Mouse (Mus musculus) brain, adult 10 weeks (tissue): ENCODE measurements around the gene Dus2. TPM values are rescaled to one million over a fixed set of nuclear protein-coding genes. Genes with fewer than 3 reads are reported as not detected.

Experiments used
- polyA plus RNA-seq: library from polyadenylated mRNA; stranded (reverse); fragments of 350-450 nt; fragmentation: Illumina TruSeq; extraction: RNeasy Lipid Tissue Mini Kit (QIAGEN cat#74804); gene quantifications from one replicate; pipeline ENCODE4 v1.2.3, GENCODE M21; 2015; ENCODE audit warnings: low read depth, low replicate concordance

The Dus2 gene
- 21.1 TPM for polyA plus RNA-seq

DNA sequence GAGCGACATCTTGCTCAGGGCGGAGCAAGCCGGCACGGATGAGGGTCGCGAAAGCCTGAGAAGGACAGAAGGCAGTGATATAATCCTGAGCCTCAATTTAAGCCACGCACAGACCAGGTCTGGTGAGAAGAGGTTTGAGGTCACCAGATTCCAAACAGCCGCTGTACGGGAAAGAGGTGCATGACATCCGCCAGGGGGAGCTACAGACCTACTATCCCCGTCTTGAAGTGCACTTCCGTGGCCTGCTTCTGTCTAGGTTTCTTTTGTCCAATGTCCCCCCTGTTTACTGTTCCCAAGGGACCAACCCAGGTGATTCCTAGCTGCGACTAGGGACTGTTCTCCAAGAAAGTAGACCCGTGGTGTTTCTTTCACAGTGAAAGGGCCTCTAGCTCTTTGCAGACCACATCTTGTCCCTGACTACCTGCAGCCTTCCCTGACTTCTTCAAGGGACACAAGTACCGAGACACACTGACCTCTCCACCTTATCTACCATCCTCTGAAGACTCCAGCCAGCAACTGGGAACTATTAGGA is at the start of gene Dus2:
TSS of gene Dus2 (plus strand) at position 482 of the 532 bp plus-strand sequence.

GRCm38 (mm10) chr8:105943321-105943739 is 47.8 kb upstream of the Dus2 start, which contains the start of gene Lcat:
TSS of gene Lcat (minus strand) at chr8:105943382.

DNA sequence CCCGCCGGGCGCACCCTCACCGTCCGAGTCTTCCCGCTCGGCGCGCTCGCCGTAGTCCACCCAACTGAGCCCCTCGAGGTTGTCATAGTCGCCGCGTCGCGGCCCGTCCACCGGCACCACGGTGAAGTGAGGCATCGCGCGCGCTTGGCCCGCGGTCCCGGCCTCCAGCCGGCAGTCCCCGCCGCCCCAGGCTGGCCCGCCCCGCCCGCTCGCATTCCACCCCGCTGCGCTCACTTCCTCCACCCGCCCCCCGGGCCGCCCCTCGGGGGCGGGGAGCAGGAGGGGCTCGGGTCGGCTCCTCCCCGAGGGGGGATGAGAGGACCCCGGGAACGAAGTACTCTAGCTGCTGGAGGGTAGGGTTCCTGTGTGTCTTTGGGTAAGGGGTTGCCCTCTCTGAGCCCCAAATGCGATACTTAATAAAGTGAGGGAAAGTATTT is 25.2 kb upstream of the Dus2 start, which contains the start of gene Slc12a4:
TSS of gene Slc12a4 (minus strand) at position 193 of the 437 bp plus-strand sequence.

DNA sequence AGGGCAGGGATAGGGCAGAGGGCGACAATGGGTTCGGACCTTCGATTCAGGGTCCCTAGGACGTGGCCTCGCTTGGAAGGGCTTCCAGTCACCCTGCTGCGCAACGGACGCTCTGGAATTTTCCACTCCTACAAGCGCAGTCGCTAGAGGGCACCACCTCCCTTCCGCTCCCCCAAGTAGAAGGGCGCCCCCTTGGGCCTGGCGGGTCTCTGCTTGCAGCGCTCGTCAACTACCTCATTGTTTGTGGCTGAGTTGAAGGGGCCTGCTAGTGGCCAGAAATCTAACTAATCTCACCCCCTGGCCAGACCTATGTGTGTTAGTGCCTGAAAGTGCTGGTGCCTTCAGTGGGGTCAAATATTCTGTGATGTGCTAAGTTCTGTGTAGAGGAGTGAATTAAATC is 11.8 kb upstream of the Dus2 start, which contains the start of gene Dpep3:
TSS of gene Dpep3 (minus strand) at position 105 of the 400 bp plus-strand sequence.

DNA sequence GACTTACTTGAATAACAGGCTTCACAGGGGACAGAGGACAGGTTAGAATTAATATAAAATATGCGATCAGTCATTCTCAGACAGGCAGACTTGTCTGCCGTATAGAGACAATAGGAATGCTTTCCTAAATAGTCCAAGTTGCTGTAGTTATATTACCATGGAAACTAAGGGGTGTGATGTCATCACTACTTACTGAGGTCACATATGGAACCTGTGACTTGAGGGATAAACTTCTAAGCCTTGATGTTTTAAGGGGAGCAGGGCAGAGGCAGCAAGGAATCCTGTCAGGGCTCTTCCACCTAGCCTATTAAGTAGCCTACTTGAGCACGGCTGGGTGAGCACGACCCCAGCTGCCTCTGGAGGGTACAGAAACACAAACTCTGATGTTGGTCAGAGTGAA is 14.7 kb downstream of the Dus2 start, which contains the start of gene Dpep2nb:
TSS of gene Dpep2nb (minus strand) at position 101 of the 400 bp plus-strand sequence.

DNA sequence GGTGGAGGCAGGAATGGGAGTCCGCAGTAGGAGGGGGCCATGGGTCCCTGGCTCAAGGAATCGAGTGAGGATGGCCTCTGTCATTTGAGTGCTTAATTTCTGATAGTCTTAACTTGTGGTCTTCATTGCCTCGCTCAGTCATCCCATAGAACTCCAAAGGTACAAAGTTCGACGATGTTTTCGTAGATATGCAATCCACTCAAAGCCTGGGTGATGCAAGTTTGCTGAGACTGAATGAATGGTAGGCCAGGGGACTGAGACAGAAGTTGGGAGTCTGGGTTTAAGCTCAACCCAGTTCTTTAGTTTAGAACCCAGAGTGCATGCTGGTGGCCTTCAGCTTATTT is 20.5 kb downstream of the Dus2 start, which contains the start of gene Ddx28:
TSS of gene Ddx28 (minus strand) at position 240 of the 344 bp plus-strand sequence.

DNA sequence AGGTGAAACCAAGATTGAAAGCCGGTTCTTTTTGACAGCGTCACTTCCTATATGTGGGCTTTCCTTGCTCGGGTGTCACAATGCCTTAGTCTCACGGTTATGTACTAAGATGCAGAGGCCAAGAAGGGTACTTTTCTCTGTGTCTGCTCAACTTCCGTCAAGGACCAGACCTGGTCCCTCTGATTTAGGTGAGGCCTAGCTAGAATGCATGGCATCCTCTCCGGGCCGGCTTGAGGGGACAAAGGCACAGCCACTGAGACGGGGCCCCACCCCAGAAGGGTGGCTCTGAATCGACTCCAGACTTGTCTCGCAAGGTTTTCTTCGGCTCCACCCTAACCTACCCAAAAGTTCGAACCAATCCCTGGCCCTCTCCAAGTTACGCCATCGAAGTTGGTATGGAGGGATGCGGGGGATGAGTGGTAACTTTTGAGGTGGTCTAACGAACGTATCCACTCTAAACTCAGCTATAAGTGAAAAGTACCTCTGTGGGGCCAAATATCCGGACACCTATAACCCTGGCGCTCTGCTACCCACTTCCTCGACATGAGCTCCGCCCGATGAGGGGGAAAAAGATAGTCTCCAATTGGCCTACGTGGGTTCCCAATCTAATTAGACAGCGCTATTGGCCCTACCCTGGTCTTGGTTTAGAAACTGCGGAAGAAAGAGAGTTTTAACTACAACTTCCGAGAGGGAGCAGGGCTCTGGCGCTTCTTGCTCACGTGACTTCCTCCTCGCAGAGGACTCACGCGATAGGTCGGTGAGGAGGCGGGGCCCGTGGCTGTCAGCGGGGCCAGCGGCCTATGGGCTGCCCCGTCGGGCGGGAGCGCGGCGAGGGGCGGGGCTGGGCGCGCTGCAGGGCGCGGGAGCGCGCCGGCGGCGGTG is 67.8 kb downstream of the Dus2 start, which contains the start of gene Nfatc3:
TSS of gene Nfatc3 (plus strand) at position 110 of the 882 bp plus-strand sequence.

Other genes starting within 250 kb of the Dus2 start
- gene Gfod2, start 232.7 kb upstream of the Dus2 start, polyA plus RNA-seq, result 22.9 TPM
- gene Ranbp10, start 164.0 kb upstream of the Dus2 start, polyA plus RNA-seq, result 17.1 TPM
- 0.71 TPM for gene Tsnaxip1, start 163.6 kb upstream of the Dus2 start, polyA plus RNA-seq
- 13.9 TPM for gene Cenpt, start 138.1 kb upstream of the Dus2 start, polyA plus RNA-seq
- 37.5 TPM for gene Thap11, start 136.2 kb upstream of the Dus2 start, polyA plus RNA-seq
- 102 TPM for gene Nutf2, start 130.8 kb upstream of the Dus2 start, polyA plus RNA-seq
- gene Edc4, start 110.5 kb upstream of the Dus2 start, polyA plus RNA-seq, result 36.3 TPM
- gene Nrn1l, start 97.8 kb upstream of the Dus2 start, polyA plus RNA-seq, result 2.5 TPM
- gene Pskh1, start 90.9 kb upstream of the Dus2 start, polyA plus RNA-seq, result 5.9 TPM
- 2.1 TPM for gene Ctrl, start 57.5 kb upstream of the Dus2 start, polyA plus RNA-seq
- gene Psmb10, start 52.9 kb upstream of the Dus2 start, polyA plus RNA-seq, result 111 TPM
- gene Lcat, start 48.0 kb upstream of the Dus2 start, polyA plus RNA-seq, result 38.2 TPM
- 14.4 TPM for gene Slc12a4, start 25.2 kb upstream of the Dus2 start, polyA plus RNA-seq
- gene Dpep3, start 11.9 kb upstream of the Dus2 start, polyA plus RNA-seq, result not detected
- not detected for gene Dpep2nb, start 14.6 kb downstream of the Dus2 start, polyA plus RNA-seq
- 11.2 TPM for gene Ddx28, start 20.5 kb downstream of the Dus2 start, polyA plus RNA-seq
- 6.3 TPM for gene Nfatc3, start 67.5 kb downstream of the Dus2 start, polyA plus RNA-seq
- 0.79 TPM for gene Esrp2, start 145.6 kb downstream of the Dus2 start, polyA plus RNA-seq
- 22.0 TPM for gene Pla2g15, start 159.1 kb downstream of the Dus2 start, polyA plus RNA-seq
- 20.8 TPM for gene Slc7a6, start 177.5 kb downstream of the Dus2 start, polyA plus RNA-seq
- 42.2 TPM for gene Slc7a6os, start 219.6 kb downstream of the Dus2 start, polyA plus RNA-seq
- 36.2 TPM for gene Prmt7, start 219.6 kb downstream of the Dus2 start, polyA plus RNA-seq